Mouse (Mus musculus): Measurements from ENCODE around the gene Apeh. TPM values are rescaled to one million over a fixed set of nuclear protein-coding genes. Genes with fewer than 3 reads are reported as not detected.

Apeh gene
- 59.0 TPM for polyA plus RNA-seq (2012; fragmentation: generic; extraction: Trizol)

GRCm38 (mm10) chr9:108094184-108094941 lies at the start of gene Apeh:
Gene Apeh (minus strand): TSS chr9:108094606.
- Histone ChIP-seq H3K27me3 (ENCODE audit: control insufficient read depth, insufficient read depth, insufficient read length) (no peaks in the 10 kb centered on the region), H3K4me3 (peak within 1 kb of the TSS; percentile 66), H3K36me3 (ENCODE audit: control insufficient read depth, insufficient read depth) (no peaks in the 10 kb centered on the region), H3ac (ENCODE audit: control insufficient read depth, insufficient read length) (peak within 1 kb of the TSS; percentile 16), H3K4me2 (ENCODE audit: low read depth) (peak within 1 kb of the TSS; percentile 100), H3K79me2 (ENCODE audit: control insufficient read depth, insufficient read depth) (no peaks in the 10 kb centered on the region)
- TF ChIP-seq E2F4 (IDR thresholded peaks at IDR 0.05; ENCODE audit: insufficient read depth) (no peak), MYOG (IDR thresholded peaks at IDR 0.05; ENCODE audit: control insufficient read depth in 1 of 3, insufficient read depth in 1 of 3, insufficient read length in 2 of 3, low read depth in 2 of 3) (no peak), SRF (IDR thresholded peaks at IDR 0.05; ENCODE audit: control insufficient read depth, insufficient read length, low read depth) (no peak), MAX (IDR thresholded peaks at IDR 0.05; ENCODE audit: low read depth) (no peak), USF1 (IDR thresholded peaks at IDR 0.05; ENCODE audit: low read depth) (no peak), TCF12 (IDR thresholded peaks at IDR 0.05; ENCODE audit: insufficient read depth, poor library complexity, severe bottlenecking) (no peak), CEBPB (IDR thresholded peaks at IDR 0.05; ENCODE audit: insufficient read depth, poor library complexity, severe bottlenecking) (no peak), POLR2A (IDR thresholded peaks at IDR 0.05; ENCODE audit: insufficient read length, low read depth) (peak; percentile 69), POLR2AphosphoS2 (IDR thresholded peaks at IDR 0.05; ENCODE audit: insufficient read length, low read depth) (peak; percentile 39)

- Histone ChIP-seq H3K4me2 (ENCODE audit: low read depth) (no peak overlapping the region), H3K79me2 (ENCODE audit: control insufficient read depth, insufficient read depth) (no peaks in the 10 kb centered on the region), H3K36me3 (ENCODE audit: control insufficient read depth, insufficient read depth) (no peaks in the 10 kb centered on the region), H3K27me3 (ENCODE audit: control insufficient read depth, insufficient read depth, insufficient read length) (no peaks in the 10 kb centered on the region), H3ac (ENCODE audit: control insufficient read depth, insufficient read length) (no peak overlapping the region), H3K4me3 (no peak overlapping the region)
- TF ChIP-seq TCF12 (IDR thresholded peaks at IDR 0.05; ENCODE audit: insufficient read depth, poor library complexity, severe bottlenecking) (no peak), E2F4 (IDR thresholded peaks at IDR 0.05; ENCODE audit: insufficient read depth) (no peak), USF1 (IDR thresholded peaks at IDR 0.05; ENCODE audit: low read depth) (no peak), POLR2A (IDR thresholded peaks at IDR 0.05; ENCODE audit: insufficient read length, low read depth) (no peak), MYOD1 (IDR thresholded peaks at IDR 0.05; ENCODE audit: control insufficient read depth in 1 of 3, insufficient read length in 2 of 3, low read depth in 2 of 3) (no peak), POLR2AphosphoS2 (IDR thresholded peaks at IDR 0.05; ENCODE audit: insufficient read length, low read depth) (no peak), CEBPB (IDR thresholded peaks at IDR 0.05; ENCODE audit: insufficient read depth, poor library complexity, severe bottlenecking) (no peak), MYOG (IDR thresholded peaks at IDR 0.05; ENCODE audit: control insufficient read depth in 1 of 3, insufficient read depth in 1 of 3, insufficient read length in 2 of 3, low read depth in 2 of 3) (no peak), TCF3 (IDR thresholded peaks at IDR 0.05; ENCODE audit: insufficient read length, low read depth) (no peak), REST (IDR thresholded peaks at IDR 0.05; ENCODE audit: insufficient read depth, insufficient read length) (no peak), SRF (IDR thresholded peaks at IDR 0.05; ENCODE audit: control insufficient read depth, insufficient read length, low read depth) (no peak), MAX (IDR thresholded peaks at IDR 0.05; ENCODE audit: low read depth) (no peak)
Observed at GRCm38 (mm10) chr9:108143470-108143869, 49.1 kb upstream of the Apeh start.

- H3K4me3 ChIP-seq = no peak overlapping the region
- H3K4me2 ChIP-seq (ENCODE audit: low read depth) = no peak overlapping the region
- H3K36me3 ChIP-seq (ENCODE audit: control insufficient read depth, insufficient read depth) = no peaks in the 10 kb centered on the region
- H3K79me2 ChIP-seq (ENCODE audit: control insufficient read depth, insufficient read depth) = no peaks in the 10 kb centered on the region
- H3K27me3 ChIP-seq (ENCODE audit: control insufficient read depth, insufficient read depth, insufficient read length) = no peaks in the 10 kb centered on the region
- H3ac ChIP-seq (ENCODE audit: control insufficient read depth, insufficient read length) = no peak overlapping the region
- TF ChIP-seq MYOG (IDR thresholded peaks at IDR 0.05; ENCODE audit: control insufficient read depth in 1 of 3, insufficient read depth in 1 of 3, insufficient read length in 2 of 3, low read depth in 2 of 3) (no peak), REST (IDR thresholded peaks at IDR 0.05; ENCODE audit: insufficient read depth, insufficient read length) (no peak), SRF (IDR thresholded peaks at IDR 0.05; ENCODE audit: control insufficient read depth, insufficient read length, low read depth) (no peak), TCF12 (IDR thresholded peaks at IDR 0.05; ENCODE audit: insufficient read depth, poor library complexity, severe bottlenecking) (no peak), MYOD1 (IDR thresholded peaks at IDR 0.05; ENCODE audit: control insufficient read depth in 1 of 3, insufficient read length in 2 of 3, low read depth in 2 of 3) (no peak), E2F4 (IDR thresholded peaks at IDR 0.05; ENCODE audit: insufficient read depth) (no peak), POLR2AphosphoS2 (IDR thresholded peaks at IDR 0.05; ENCODE audit: insufficient read length, low read depth) (no peak), MAX (IDR thresholded peaks at IDR 0.05; ENCODE audit: low read depth) (no peak), POLR2A (IDR thresholded peaks at IDR 0.05; ENCODE audit: insufficient read length, low read depth) (no peak), CEBPB (IDR thresholded peaks at IDR 0.05; ENCODE audit: insufficient read depth, poor library complexity, severe bottlenecking) (no peak), TCF3 (IDR thresholded peaks at IDR 0.05; ENCODE audit: insufficient read length, low read depth) (no peak), USF1 (IDR thresholded peaks at IDR 0.05; ENCODE audit: low read depth) (no peak)
Observed at GRCm38 (mm10) chr9:108141387-108141786, 47.0 kb upstream of the Apeh start.

- Histone ChIP-seq H3K79me2 (ENCODE audit: control insufficient read depth, insufficient read depth) (no peaks in the 10 kb centered on the region), H3K36me3 (ENCODE audit: control insufficient read depth, insufficient read depth) (no peaks in the 10 kb centered on the region), H3K4me3 (no peak overlapping the region), H3K27me3 (ENCODE audit: control insufficient read depth, insufficient read depth, insufficient read length) (no peaks in the 10 kb centered on the region), H3K4me2 (ENCODE audit: low read depth) (no peak overlapping the region), H3ac (ENCODE audit: control insufficient read depth, insufficient read length) (no peak overlapping the region)
- TF ChIP-seq POLR2AphosphoS2 (IDR thresholded peaks at IDR 0.05; ENCODE audit: insufficient read length, low read depth) (no peak), USF1 (IDR thresholded peaks at IDR 0.05; ENCODE audit: low read depth) (no peak), E2F4 (IDR thresholded peaks at IDR 0.05; ENCODE audit: insufficient read depth) (no peak), POLR2A (IDR thresholded peaks at IDR 0.05; ENCODE audit: insufficient read length, low read depth) (no peak), SRF (IDR thresholded peaks at IDR 0.05; ENCODE audit: control insufficient read depth, insufficient read length, low read depth) (no peak), TCF12 (IDR thresholded peaks at IDR 0.05; ENCODE audit: insufficient read depth, poor library complexity, severe bottlenecking) (no peak), REST (IDR thresholded peaks at IDR 0.05; ENCODE audit: insufficient read depth, insufficient read length) (no peak), MYOG (IDR thresholded peaks at IDR 0.05; ENCODE audit: control insufficient read depth in 1 of 3, insufficient read depth in 1 of 3, insufficient read length in 2 of 3, low read depth in 2 of 3) (no peak), TCF3 (IDR thresholded peaks at IDR 0.05; ENCODE audit: insufficient read length, low read depth) (no peak), CEBPB (IDR thresholded peaks at IDR 0.05; ENCODE audit: insufficient read depth, poor library complexity, severe bottlenecking) (no peak), MAX (IDR thresholded peaks at IDR 0.05; ENCODE audit: low read depth) (no peak), MYOD1 (IDR thresholded peaks at IDR 0.05; ENCODE audit: control insufficient read depth in 1 of 3, insufficient read length in 2 of 3, low read depth in 2 of 3) (no peak)
Observed at GRCm38 (mm10) chr9:108139963-108140695, 45.7 kb upstream of the Apeh start.

All from myocyte (in vitro differentiated cells).